Mouse (Mus musculus) layer of hippocampus, adult 2 months (tissue): ENCODE measurements at regions not wholly inside any gene's neighbourhood (a gene's known extent, or its start where the extent isn't known, plus 50 kb on each side); places are given as distances from the start of the nearest gene placed in this dataset.
A peak's percentile ranks its signal among the peaks of the same experiment; 100 is the strongest.

Experiments used
- DNase-seq, 2 experiments: peaks; one replicate each; pipeline ENCODE4 v3.0.0; 2022; ENCODE audit warnings: low spot score in 2 of 2
- H3K27ac ChIP-seq: fragments of 200-600 bp; 2 replicates; pipeline ENCODE4 v1.8.1; 2022
- H3K4me3 ChIP-seq: fragments of 200-600 bp; 2 replicates; pipeline ENCODE4 v1.8.1; 2022; ENCODE audit warnings: mild to moderate bottlenecking
- CTCF ChIP-seq: fragments of 200-600 bp; conservative IDR thresholded peaks from 2 replicates; pipeline ENCODE4 v1.8.1; 2022; ENCODE audit warnings: antibody characterized with exemption, mild to moderate bottlenecking, moderate library complexity

GRCm38 (mm10) chr16:29787633-29788511, 208.7 kb downstream of the Opa1 start:
- no peak for TF ChIP-seq CTCF
- H3K27ac ChIP-seq: no peak overlapping the region
- H3K4me3 ChIP-seq: no peak overlapping the region
- DNase-seq: no peak

GRCm38 (mm10) chr16:29790064-29790463, 210.9 kb downstream of the Opa1 start:
- no peak for TF ChIP-seq CTCF
- Histone ChIP-seq H3K27ac (no peak overlapping the region), H3K4me3 (no peak overlapping the region)
- DNase-seq: no peak

- Histone ChIP-seq H3K4me3 (no peak overlapping the region), H3K27ac (no peak overlapping the region)
- no peak for TF ChIP-seq CTCF
- no peak for DNase-seq
These were observed 220.1 kb downstream of the Opa1 start for GRCm38 (mm10) chr16:29799250-29799649.

- H3K4me3 ChIP-seq: no peak overlapping the region
- H3K27ac ChIP-seq: no peak overlapping the region
- no peak for DNase-seq
- no peak for TF ChIP-seq CTCF
These were observed 220.8 kb downstream of the Opa1 start for GRCm38 (mm10) chr16:29799893-29800292.

- no peak overlapping the region for H3K27ac ChIP-seq
- DNase-seq: no peak
- no peak for TF ChIP-seq CTCF
- no peak overlapping the region for H3K4me3 ChIP-seq
These were observed 221.3 kb downstream of the Opa1 start for GRCm38 (mm10) chr16:29800457-29800856.

- TF ChIP-seq CTCF: no peak
- H3K27ac ChIP-seq: no peak overlapping the region
- no peak for DNase-seq
- H3K4me3 ChIP-seq: no peak overlapping the region
These were observed 223.0 kb downstream of the Opa1 start for GRCm38 (mm10) chr16:29802085-29802484.

GRCm38 (mm10) chr16:29802603-29803002, 223.5 kb downstream of the Opa1 start:
- no peak for DNase-seq
- no peak overlapping the region for H3K4me3 ChIP-seq
- no peak overlapping the region for H3K27ac ChIP-seq
- TF ChIP-seq CTCF: no peak

GRCm38 (mm10) chr16:29807859-29808258, 228.7 kb downstream of the Opa1 start:
- Histone ChIP-seq H3K4me3 (no peak overlapping the region), H3K27ac (no peak overlapping the region)
- TF ChIP-seq CTCF: no peak
- no peak for DNase-seq

- H3K4me3 ChIP-seq: no peak overlapping the region
- peak in 1 of 2 experiments; percentile 24 for DNase-seq
- H3K27ac ChIP-seq: peak overlapping the region; percentile 20; the same call in 1 of the 2 replicates
- TF ChIP-seq CTCF: no peak
These were observed 229.7 kb downstream of the Opa1 start for GRCm38 (mm10) chr16:29808851-29809250.

GRCm38 (mm10) chr16:29813411-29814038, 234.4 kb downstream of the Opa1 start:
- peak in 1 of 2 experiments; percentile 57 for DNase-seq
- TF ChIP-seq CTCF: no peak
- H3K4me3 ChIP-seq: peak overlapping the region; percentile 63

GRCm38 (mm10) chr16:29814039-29814438, 234.9 kb downstream of the Opa1 start:
- peak overlapping the region; percentile 98 for H3K27ac ChIP-seq
- TF ChIP-seq CTCF: peak; percentile 69
- DNase-seq: peak; percentile 69
- peak overlapping the region; percentile 63 for H3K4me3 ChIP-seq

More at GRCm38 (mm10) chr16:29813411-29814038, 234.4 kb downstream of the Opa1 start:
- H3K27ac ChIP-seq: peak overlapping the region; percentile 98

- Histone ChIP-seq H3K4me3 (no peak overlapping the region), H3K27ac (peak overlapping the region; percentile 98)
- TF ChIP-seq CTCF: no peak
- DNase-seq: no peak
These were observed 235.5 kb downstream of the Opa1 start for GRCm38 (mm10) chr16:29814655-29815054.

GRCm38 (mm10) chr16:29815200-29815599, 236.1 kb downstream of the Opa1 start:
- peak; percentile 70 for DNase-seq
- TF ChIP-seq CTCF: no peak
- H3K27ac ChIP-seq: peak overlapping the region; percentile 98
- H3K4me3 ChIP-seq: no peak overlapping the region
